Mouse (Mus musculus): ENCODE results near the gene Vipr1. TPM values are rescaled to one million over a fixed set of nuclear protein-coding genes. Genes with fewer than 3 reads are reported as not detected.

Vipr1 gene
- polyA plus RNA-seq, 1 experiment from 2014 or later: 0.36 TPM

- H3K27me3 ChIP-seq (ENCODE audit: control insufficient read depth, insufficient read depth, low read depth, low read length): peaks cover 23% of the 10 kb centered on the region
- no peak for ATAC-seq (ENCODE audit: low read depth)
- peaks cover 11% of the 10 kb centered on the region for H3K4me1 ChIP-seq (replicated peaks; ENCODE audit: control insufficient read depth, insufficient read depth, low read length)
- no peak overlapping the region for H3K4me3 ChIP-seq (ENCODE audit: low read length)
- H3K9me3 ChIP-seq (ENCODE audit: control insufficient read depth, low read length): no peaks in the 10 kb centered on the region
- H3K36me3 ChIP-seq (ENCODE audit: control insufficient read depth, insufficient read depth, low read length): no peaks in the 10 kb centered on the region
- H3K27ac ChIP-seq (ENCODE audit: low read length): no peak overlapping the region
- no peak overlapping the region for H3K4me2 ChIP-seq (ENCODE audit: low read depth, low read length)
- no peak overlapping the region for H3K9ac ChIP-seq (ENCODE audit: low read length)
- WGBS: 45% methylated on average over 7 of the region's 7 CpGs
Measured at GRCm38 (mm10) chr9:121647026-121647425, 4.5 kb downstream of the Vipr1 start.

DNA sequence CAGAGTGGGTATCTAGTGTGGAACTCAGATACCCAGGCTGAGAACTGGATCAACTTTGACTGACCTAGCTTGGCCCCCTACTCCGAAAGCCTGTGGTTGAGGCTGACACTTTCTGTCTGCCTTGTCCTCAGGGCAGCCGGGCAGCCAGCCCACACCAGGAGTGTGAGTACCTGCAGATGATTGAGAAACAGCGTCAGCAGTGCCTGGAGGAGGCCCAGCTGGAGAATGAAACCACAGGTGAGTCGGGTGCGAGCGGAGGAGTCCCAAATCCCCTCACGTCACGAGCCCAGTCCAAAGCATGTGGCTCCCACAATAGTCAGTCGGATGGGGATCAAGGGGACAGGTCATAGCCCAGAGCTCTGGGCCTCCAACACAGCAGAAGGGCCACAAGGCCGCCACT, 11.2 kb downstream of the Vipr1 start:
- H3K9ac ChIP-seq (ENCODE audit: low read length): no peak overlapping the region
- peaks cover 3% of the 10 kb centered on the region; the same call in 1 of the 2 replicates for H3K4me1 ChIP-seq (replicated peaks; ENCODE audit: control insufficient read depth, insufficient read depth, low read length)
- no peaks in the 10 kb centered on the region for H3K27me3 ChIP-seq (ENCODE audit: control insufficient read depth, insufficient read depth, low read depth, low read length)
- H3K27ac ChIP-seq (ENCODE audit: low read length): no peak overlapping the region
- H3K9me3 ChIP-seq (ENCODE audit: control insufficient read depth, low read length): no peaks in the 10 kb centered on the region
- no peak overlapping the region for H3K4me3 ChIP-seq (ENCODE audit: low read length)
- no peak overlapping the region for H3K4me2 ChIP-seq (ENCODE audit: low read depth, low read length)
- no peaks in the 10 kb centered on the region for H3K36me3 ChIP-seq (ENCODE audit: control insufficient read depth, insufficient read depth, low read length)
- no peak for ATAC-seq (ENCODE audit: low read depth)
- 84% methylated on average over 10 of the region's 10 CpGs for whole genome bisulfite sequencing

DNA sequence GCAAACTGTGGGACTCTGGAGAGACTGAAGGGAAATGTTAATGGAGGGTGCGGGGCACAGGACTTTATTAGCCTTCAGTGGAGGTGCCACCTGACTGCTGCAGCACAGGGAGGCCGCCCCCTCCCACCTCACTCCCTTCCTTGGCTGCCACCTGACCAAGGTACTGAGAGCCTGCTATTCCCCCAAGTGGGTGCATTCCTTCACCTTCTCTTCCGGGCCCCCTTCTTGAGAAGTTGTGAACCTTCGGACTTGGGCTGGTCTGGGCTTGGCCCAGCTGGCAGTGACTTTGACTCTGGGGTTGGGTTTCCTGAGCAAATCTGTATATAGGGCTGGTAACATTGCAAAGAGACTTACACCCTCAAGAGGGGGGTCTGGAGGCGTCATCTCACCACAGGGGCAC, 13.8 kb downstream of the Vipr1 start:
- Histone ChIP-seq H3K27ac (ENCODE audit: low read length) (no peak overlapping the region), H3K36me3 (ENCODE audit: control insufficient read depth, insufficient read depth, low read length) (no peaks in the 10 kb centered on the region), H3K4me3 (ENCODE audit: low read length) (no peak overlapping the region), H3K27me3 (ENCODE audit: control insufficient read depth, insufficient read depth, low read depth, low read length) (no peaks in the 10 kb centered on the region), H3K4me1 (replicated peaks; ENCODE audit: control insufficient read depth, insufficient read depth, low read length) (peaks cover 3% of the 10 kb centered on the region; the same call in 1 of the 2 replicates), H3K4me2 (ENCODE audit: low read depth, low read length) (no peak overlapping the region), H3K9me3 (ENCODE audit: control insufficient read depth, low read length) (no peaks in the 10 kb centered on the region), H3K9ac (ENCODE audit: low read length) (no peak overlapping the region)
- 67% methylated on average over 5 of the region's 5 CpGs for WGBS
- ATAC-seq (ENCODE audit: low read depth): no peak

GRCm38 (mm10) chr9:121657143-121657542, 14.6 kb downstream of the Vipr1 start:
- 45% methylated on average over 13 of the region's 13 CpGs for WGBS
- no peaks in the 10 kb centered on the region for H3K36me3 ChIP-seq (ENCODE audit: control insufficient read depth, insufficient read depth, low read length)
- no peaks in the 10 kb centered on the region for H3K9me3 ChIP-seq (ENCODE audit: control insufficient read depth, low read length)
- no peak overlapping the region for H3K9ac ChIP-seq (ENCODE audit: low read length)
- H3K4me1 ChIP-seq (replicated peaks; ENCODE audit: control insufficient read depth, insufficient read depth, low read length): peaks cover 3% of the 10 kb centered on the region; the same call in 1 of the 2 replicates
- H3K4me2 ChIP-seq (ENCODE audit: low read depth, low read length): no peak overlapping the region
- no peak overlapping the region for H3K4me3 ChIP-seq (ENCODE audit: low read length)
- no peak overlapping the region for H3K27ac ChIP-seq (ENCODE audit: low read length)
- no peaks in the 10 kb centered on the region for H3K27me3 ChIP-seq (ENCODE audit: control insufficient read depth, insufficient read depth, low read depth, low read length)
- no peak for ATAC-seq (ENCODE audit: low read depth)

GRCm38 (mm10) chr9:121658248-121658647, 15.7 kb downstream of the Vipr1 start:
- no peak overlapping the region for H3K27ac ChIP-seq (ENCODE audit: low read length)
- no peaks in the 10 kb centered on the region for H3K36me3 ChIP-seq (ENCODE audit: control insufficient read depth, insufficient read depth, low read length)
- H3K4me1 ChIP-seq (replicated peaks; ENCODE audit: control insufficient read depth, insufficient read depth, low read length): peaks cover 3% of the 10 kb centered on the region; the same call in 1 of the 2 replicates
- no peak overlapping the region for H3K9ac ChIP-seq (ENCODE audit: low read length)
- ATAC-seq (ENCODE audit: low read depth): no peak
- H3K9me3 ChIP-seq (ENCODE audit: control insufficient read depth, low read length): no peaks in the 10 kb centered on the region
- H3K4me3 ChIP-seq (ENCODE audit: low read length): no peak overlapping the region
- WGBS: 54% methylated on average over 7 of the region's 7 CpGs
- no peak overlapping the region for H3K4me2 ChIP-seq (ENCODE audit: low read depth, low read length)
- H3K27me3 ChIP-seq (ENCODE audit: control insufficient read depth, insufficient read depth, low read depth, low read length): no peaks in the 10 kb centered on the region

DNA sequence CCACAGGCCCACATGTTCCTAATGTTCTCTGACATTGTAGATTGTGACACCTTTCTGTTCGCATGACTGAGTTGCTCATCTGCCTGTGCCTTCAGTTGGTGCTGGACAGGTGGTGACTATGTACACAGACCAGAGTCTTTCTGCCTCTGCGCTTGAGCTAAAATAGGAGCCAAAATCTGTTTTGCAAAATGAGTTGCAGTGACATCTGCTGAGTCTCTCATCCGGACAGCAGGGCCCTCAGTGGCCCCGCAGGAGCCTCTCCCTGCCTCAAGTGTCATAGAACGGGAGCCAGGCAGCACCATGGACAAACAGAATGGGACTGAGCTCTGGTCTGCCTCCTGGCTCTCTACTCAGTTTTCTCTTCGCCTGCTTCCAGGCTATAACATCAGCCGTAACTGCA, 17.3 kb downstream of the Vipr1 start:
- H3K9me3 ChIP-seq (ENCODE audit: control insufficient read depth, low read length): no peaks in the 10 kb centered on the region
- H3K36me3 ChIP-seq (ENCODE audit: control insufficient read depth, insufficient read depth, low read length): no peaks in the 10 kb centered on the region
- H3K27ac ChIP-seq (ENCODE audit: low read length): no peak overlapping the region
- 64% methylated on average over 7 of the region's 7 CpGs for WGBS
- H3K27me3 ChIP-seq (ENCODE audit: control insufficient read depth, insufficient read depth, low read depth, low read length): no peaks in the 10 kb centered on the region
- H3K9ac ChIP-seq (ENCODE audit: low read length): no peak overlapping the region
- no peak for ATAC-seq (ENCODE audit: low read depth)
- H3K4me1 ChIP-seq (replicated peaks; ENCODE audit: control insufficient read depth, insufficient read depth, low read length): peaks cover 3% of the 10 kb centered on the region; the same call in 1 of the 2 replicates
- H3K4me3 ChIP-seq (ENCODE audit: low read length): no peak overlapping the region
- H3K4me2 ChIP-seq (ENCODE audit: low read depth, low read length): no peak overlapping the region

- peaks cover 11% of the 10 kb centered on the region for H3K27me3 ChIP-seq (ENCODE audit: control insufficient read depth, insufficient read depth, low read depth, low read length)
- H3K27ac ChIP-seq (ENCODE audit: low read length): no peak overlapping the region
- H3K4me1 ChIP-seq (replicated peaks; ENCODE audit: control insufficient read depth, insufficient read depth, low read length): 0 out of 2 replicates have a peak, but pooled peaks cover 4% of the 10 kb centered on the region
- H3K9ac ChIP-seq (ENCODE audit: low read length): no peak overlapping the region
- no peaks in the 10 kb centered on the region for H3K9me3 ChIP-seq (ENCODE audit: control insufficient read depth, low read length)
- no peaks in the 10 kb centered on the region for H3K36me3 ChIP-seq (ENCODE audit: control insufficient read depth, insufficient read depth, low read length)
- 63% methylated on average over 6 of the region's 6 CpGs for WGBS
- no peak overlapping the region for H3K4me3 ChIP-seq (ENCODE audit: low read length)
- H3K4me2 ChIP-seq (ENCODE audit: low read depth, low read length): no peak overlapping the region
- no peak for ATAC-seq (ENCODE audit: low read depth)
Measured at GRCm38 (mm10) chr9:121663467-121663866, 21.0 kb downstream of the Vipr1 start.

DNA sequence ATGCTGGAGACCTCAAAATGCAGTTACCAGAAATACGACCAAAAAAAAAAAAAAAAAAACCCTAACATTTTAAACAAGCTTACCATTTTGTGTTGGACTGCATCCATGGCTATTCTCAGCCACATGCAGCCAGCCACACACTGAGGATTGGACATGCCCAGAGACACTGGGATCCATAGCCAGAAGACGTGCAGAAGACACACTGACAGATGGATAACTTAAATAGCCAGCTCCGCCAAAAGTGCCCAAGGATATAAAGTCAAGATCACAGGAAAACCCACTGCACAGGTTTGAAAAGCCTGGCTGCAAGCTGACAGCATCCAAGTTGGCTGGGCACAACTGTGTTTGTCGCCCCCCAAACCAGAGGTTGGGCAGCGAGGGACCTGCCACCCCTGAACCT, 21.6 kb downstream of the Vipr1 start:
- Histone ChIP-seq H3K4me2 (ENCODE audit: low read depth, low read length) (no peak overlapping the region), H3K27me3 (ENCODE audit: control insufficient read depth, insufficient read depth, low read depth, low read length) (peaks cover 17% of the 10 kb centered on the region), H3K36me3 (ENCODE audit: control insufficient read depth, insufficient read depth, low read length) (no peaks in the 10 kb centered on the region), H3K9ac (ENCODE audit: low read length) (no peak overlapping the region), H3K4me1 (replicated peaks; ENCODE audit: control insufficient read depth, insufficient read depth, low read length) (0 out of 2 replicates have a peak, but pooled peaks cover 4% of the 10 kb centered on the region), H3K9me3 (ENCODE audit: control insufficient read depth, low read length) (no peaks in the 10 kb centered on the region), H3K27ac (ENCODE audit: low read length) (no peak overlapping the region), H3K4me3 (ENCODE audit: low read length) (no peak overlapping the region)
- no peak for ATAC-seq (ENCODE audit: low read depth)
- 70% methylated on average over 5 of the region's 5 CpGs for WGBS

- Histone ChIP-seq H3K36me3 (ENCODE audit: control insufficient read depth, insufficient read depth, low read length) (no peaks in the 10 kb centered on the region), H3K27me3 (ENCODE audit: control insufficient read depth, insufficient read depth, low read depth, low read length) (peaks cover 17% of the 10 kb centered on the region), H3K4me2 (ENCODE audit: low read depth, low read length) (no peak overlapping the region), H3K4me1 (replicated peaks; ENCODE audit: control insufficient read depth, insufficient read depth, low read length) (peaks cover 7% of the 10 kb centered on the region), H3K27ac (ENCODE audit: low read length) (no peak overlapping the region), H3K9ac (ENCODE audit: low read length) (no peak overlapping the region), H3K9me3 (ENCODE audit: control insufficient read depth, low read length) (no peaks in the 10 kb centered on the region), H3K4me3 (ENCODE audit: low read length) (no peak overlapping the region)
- ATAC-seq (ENCODE audit: low read depth): peak; percentile 43; the same call in 1 of the 2 replicates
- WGBS: 54% methylated on average over 16 of the region's 16 CpGs
Measured at GRCm38 (mm10) chr9:121666957-121667630, 24.6 kb downstream of the Vipr1 start.

Data from lung, embryonic 16.5 days (tissue).